8 mouse cellular contexts compared by ENCODE assay signal in the genomic region with DNA sequence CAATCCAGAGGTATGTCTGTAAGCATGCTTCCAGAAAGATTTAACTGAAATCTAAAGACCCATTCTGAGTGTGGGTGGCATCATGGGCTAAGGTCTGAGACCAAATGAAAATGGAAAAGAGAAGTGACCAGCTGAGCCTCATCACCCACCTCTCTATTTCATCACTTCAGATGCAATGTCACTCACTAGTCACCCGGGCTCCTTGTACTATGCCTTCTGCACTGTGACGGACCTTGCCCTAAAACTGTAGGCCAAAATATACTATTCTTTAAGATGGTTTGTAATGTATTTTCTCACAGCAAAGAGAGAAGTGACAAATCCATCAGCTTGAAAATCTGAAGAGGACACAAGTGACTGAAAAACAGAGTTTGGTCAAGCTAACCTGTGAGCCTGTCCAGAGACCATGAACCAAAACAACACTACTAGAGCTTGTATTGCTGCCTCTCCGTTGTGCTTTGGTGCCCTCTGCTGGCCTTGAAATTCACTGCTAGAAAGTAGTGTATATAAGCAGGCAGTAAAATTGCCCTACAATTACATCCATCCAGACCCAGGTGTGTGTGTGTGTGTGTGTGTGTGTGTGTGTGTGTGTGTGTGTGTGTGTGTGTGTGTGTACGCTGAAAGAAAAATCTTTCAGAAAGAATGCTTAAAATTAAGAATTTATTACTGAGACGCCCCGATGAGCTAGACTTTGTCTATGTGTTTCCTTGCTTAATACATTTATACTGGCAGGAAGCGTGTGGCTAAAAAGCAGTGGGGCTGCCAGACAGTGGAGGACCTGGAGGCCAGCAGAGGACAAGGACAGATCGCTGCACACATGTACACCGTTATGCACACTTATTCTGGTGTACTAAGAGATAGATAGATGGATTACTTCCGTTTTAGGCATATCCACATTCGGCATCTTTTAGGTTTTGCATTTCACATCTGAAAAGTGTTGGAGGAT. TPM values are rescaled to one million over a fixed set of nuclear protein-coding genes. Genes with fewer than 3 reads are reported as not detected.
DNase-seq lines count a peak whose midpoint lies in the region; ATAC-seq and TF ChIP-seq lines count a peak whose summit lies in the region.

No protein-coding gene starts in this region.

- peak; percentile 85 for DNase-seq in MN1 (ENCODE audit: low spot score)
- DNase-seq in forebrain, embryonic 14.5 days (ENCODE audit: low spot score), result peak; percentile 89
- peak; percentile 86 for DNase-seq in hindbrain, embryonic 10.5 days (ENCODE audit: low spot score)
- peak; percentile 56 to 84 for DNase-seq in layer of hippocampus, adult 2 months (ENCODE audit: low spot score in 2 of 2)
- DNase-seq in retina, adult 2 months (ENCODE audit: low read depth, low spot score), result peak; percentile 37
- DNase-seq in urinary bladder, adult 18-20 months (ENCODE audit: low spot score in 2 of 2), result peak; percentile 37 to 56

- H3K4me1 ChIP-seq in forebrain, embryonic 14.5 days (ENCODE audit: control insufficient read depth, insufficient read depth, low read length), result peaks cover 3% of the 10 kb centered on the region; the same call in 1 of the 2 replicates
- H3K4me1 ChIP-seq in hindbrain, embryonic 10.5 days (replicated peaks), result peaks cover 17% of the 10 kb centered on the region
- H3K4me1 ChIP-seq in lung, embryonic 16.5 days (replicated peaks; ENCODE audit: control insufficient read depth, insufficient read depth, low read length), result peaks cover 10% of the 10 kb centered on the region

- 70% methylated on average over 11 of the region's 11 CpGs for WGBS in forebrain, embryonic 14.5 days
- WGBS in hindbrain, embryonic 10.5 days, result 65% methylated on average over 11 of the region's 11 CpGs
- 46% methylated on average over 11 of the region's 11 CpGs for WGBS in lung, embryonic 16.5 days

- ATAC-seq in cerebellum, adult (ENCODE audit: insufficient number of reproducible peaks, low FRiP score, low TSS enrichment), result peak; percentile 84
- peak; percentile 89 for ATAC-seq in forebrain, embryonic 14.5 days
- peak; percentile 73 for ATAC-seq in lung, embryonic 16.5 days (ENCODE audit: low read depth)

- no peak overlapping the region for H3K4me3 ChIP-seq in forebrain, embryonic 14.5 days (ENCODE audit: low read depth, low read length)
- H3K4me3 ChIP-seq in hindbrain, embryonic 10.5 days, result no peak overlapping the region
- H3K4me3 ChIP-seq in layer of hippocampus, adult 2 months, result no peak overlapping the region
- no peak overlapping the region for H3K4me3 ChIP-seq in lung, embryonic 16.5 days (ENCODE audit: low read length)

- H3K27ac ChIP-seq in forebrain, embryonic 14.5 days (ENCODE audit: low read depth, low read length), result no peak overlapping the region
- peak overlapping the region; percentile 79 for H3K27ac ChIP-seq in hindbrain, embryonic 10.5 days
- H3K27ac ChIP-seq in layer of hippocampus, adult 2 months, result no peak overlapping the region
- H3K27ac ChIP-seq in lung, embryonic 16.5 days (ENCODE audit: low read length), result no peak overlapping the region

- H3K9ac ChIP-seq in forebrain, embryonic 14.5 days (ENCODE audit: low read length), result no peak overlapping the region
- no peak overlapping the region for H3K9ac ChIP-seq in lung, embryonic 16.5 days (ENCODE audit: low read length)

- peak; percentile 78 for TF ChIP-seq CTCF in layer of hippocampus, adult 2 months (conservative IDR thresholded peaks at IDR 0.05)

- H3K36me3 ChIP-seq in forebrain, embryonic 14.5 days (ENCODE audit: control insufficient read depth, insufficient read depth, low read length), result no peaks in the 10 kb centered on the region
- H3K36me3 ChIP-seq in hindbrain, embryonic 10.5 days, result no peaks in the 10 kb centered on the region
- no peaks in the 10 kb centered on the region for H3K36me3 ChIP-seq in lung, embryonic 16.5 days (ENCODE audit: control insufficient read depth, insufficient read depth, low read length)

- H3K4me2 ChIP-seq in forebrain, embryonic 14.5 days (ENCODE audit: low read length), result no peak overlapping the region
- H3K4me2 ChIP-seq in lung, embryonic 16.5 days (ENCODE audit: low read depth, low read length), result no peak overlapping the region

- no peaks in the 10 kb centered on the region for H3K27me3 ChIP-seq in forebrain, embryonic 14.5 days (replicated peaks; ENCODE audit: control insufficient read depth, insufficient read depth, low read length)
- no peaks in the 10 kb centered on the region for H3K27me3 ChIP-seq in hindbrain, embryonic 10.5 days (ENCODE audit: insufficient read depth, poor library complexity, severe bottlenecking)
- H3K27me3 ChIP-seq in lung, embryonic 16.5 days (ENCODE audit: control insufficient read depth, insufficient read depth, low read depth, low read length), result no peaks in the 10 kb centered on the region

- H3K9me3 ChIP-seq in forebrain, embryonic 14.5 days (replicated peaks; ENCODE audit: control insufficient read depth, low read length), result no peaks in the 10 kb centered on the region
- H3K9me3 ChIP-seq in hindbrain, embryonic 10.5 days, result peaks cover 3% of the 10 kb centered on the region
- no peaks in the 10 kb centered on the region for H3K9me3 ChIP-seq in lung, embryonic 16.5 days (ENCODE audit: control insufficient read depth, low read length)

RNA-seq across cellular contexts. Expression of gene Slc22a22, which starts 31.1 kb away (rescaled TPM):
- not detected in 2 replicates for polyA plus RNA-seq in forebrain, embryonic 14.5 days (2014; fragmentation: Nextera tagmentation; extraction: Ambion mirVana)
- polyA plus RNA-seq in hindbrain, embryonic 10.5 days (2016; fragmentation: Nextera tagmentation; extraction: Ambion mirVana), result not detected in 2 replicates
- not detected for total RNA-seq in layer of hippocampus, adult 2 months (2021)
- polyA plus RNA-seq in lung, embryonic 16.5 days (2015; fragmentation: Nextera tagmentation; extraction: Ambion mirVana), result not detected in 2 replicates

Comparison
In these comparisons a context has a peak if more than half of its experiments do, and no peak if none do; other contexts are left out.
1. DNase-seq: peak in every context shown above with its lines; median percentile 89 in forebrain, embryonic 14.5 days; 86 in hindbrain, embryonic 10.5 days; 85 in MN1; 70 in layer of hippocampus, adult 2 months; 46 in urinary bladder, adult 18-20 months; 37 in retina, adult 2 months.